In genomic region chr5:117667314-117667713, GRCm38 (mm10) we compare ENCODE assay signal across 14 mouse cellular contexts.
A peak's percentile ranks its signal among the peaks of the same experiment; 100 is the strongest.
DNase-seq lines count a peak whose midpoint lies in the region.
"Had no signal": no experiment of that assay in that cellular context is flagged by ENCODE, and none has a peak within 500 bp of the region (broad histone marks: within the 10 kb centered on the region; RNA-seq: fewer than 3 reads in every experiment).

No protein-coding gene starts in this region.

- DNase-seq in cerebellum, postnatal 10 days, result peak; percentile 50 to 74
- DNase-seq in cerebellum, postnatal 4 days (ENCODE audit: low spot score in 2 of 2), result no peak
- peak; percentile 28 for DNase-seq in layer of hippocampus, postnatal 10 days (ENCODE audit: low spot score in 2 of 2)
- DNase-seq in layer of hippocampus, adult 9-10 months (ENCODE audit: low spot score), result no peak
- DNase-seq in right cerebral cortex, postnatal 4 days, result peak; percentile 26
- DNase-seq in right cerebral cortex, postnatal 25 days, result no peak
- no peak for DNase-seq in embryo, embryonic 11 days
- DNase-seq: adrenal gland, postnatal 25 days; B cell, adult 2 months; gastrocnemius, postnatal 10 days; heart, adult 11 months; heart, postnatal 14 days; kidney, adult 11 months; thymus, adult 2 months had no signal

Comparison
In these comparisons a context has a peak if more than half of its experiments do, and no peak if none do; other contexts are left out.
1. DNase-seq: peak in cerebellum, postnatal 10 days (2 of 2), layer of hippocampus, postnatal 10 days (2 of 2) and right cerebral cortex, postnatal 4 days (single experiment); none in cerebellum, postnatal 4 days (0 of 2), layer of hippocampus, adult 9-10 months (single experiment), right cerebral cortex, postnatal 25 days (single experiment) and embryo, embryonic 11 days (single experiment).